Mouse (Mus musculus) midbrain, postnatal 0 days (tissue): ENCODE measurements around the gene Tmtc4. TPM values are rescaled to one million over a fixed set of nuclear protein-coding genes. Genes with fewer than 3 reads are reported as not detected.

Source experiments
- ATAC-seq: fragments of 200-750 bp; cut with Nextera tagmentation; 2 replicates; pipeline ENCODE4 v1.8.0; 2017; ENCODE audit warnings: moderate number of reproducible peaks, mild to moderate bottlenecking, moderate TSS enrichment, moderate library complexity; ENCODE audit not compliant: low FRiP score
- DNase-seq: peaks from one replicate; pipeline ENCODE4 v3.0.0-alpha.2; 2015; ENCODE audit warnings: low spot score
- H3K27ac ChIP-seq: fragments of 300-500 bp; sonication (generic); 2 replicates; pipeline ENCODE4 v1.5.1; 2014; ENCODE audit warnings: low read depth, mild to moderate bottlenecking, low read length, mixed read lengths
- H3K27me3 ChIP-seq: fragments of 300-500 bp; sonication (generic); 2 replicates; pipeline ENCODE4 v1.6.1; 2014; ENCODE audit warnings: low read length, control low read depth, mixed read lengths; ENCODE audit not compliant: insufficient read depth
- H3K36me3 ChIP-seq: fragments of 300-500 bp; sonication (generic); 2 replicates; pipeline ENCODE4 v1.6.1; 2014; ENCODE audit warnings: low read length, control low read depth, mixed read lengths; ENCODE audit not compliant: insufficient read depth
- H3K4me1 ChIP-seq: fragments of 300-500 bp; sonication (generic); 2 replicates; pipeline ENCODE4 v1.6.1; 2014; ENCODE audit warnings: mild to moderate bottlenecking, control low read depth, antibody characterized with exemption, low read length, mixed read lengths; ENCODE audit not compliant: insufficient read depth
- H3K4me2 ChIP-seq: fragments of 300-500 bp; sonication (generic); 2 replicates; pipeline ENCODE4 v1.6.1; 2014; ENCODE audit warnings: low read depth, mild to moderate bottlenecking, low read length, mixed read lengths; ENCODE audit not compliant: poor library complexity, severe bottlenecking
- H3K4me3 ChIP-seq: fragments of 300-500 bp; sonication (generic); 2 replicates; pipeline ENCODE4 v1.5.1; 2014; ENCODE audit warnings: low read depth, mild to moderate bottlenecking, low read length, moderate library complexity
- H3K9ac ChIP-seq: fragments of 300-500 bp; sonication (generic); replicated peaks from 2 replicates; pipeline ENCODE4 v1.6.1; 2014; ENCODE audit warnings: mild to moderate bottlenecking, low read length, moderate library complexity, mixed read lengths; ENCODE audit not compliant: poor library complexity, severe bottlenecking
- H3K9me3 ChIP-seq: fragments of 300-500 bp; sonication (generic); 2 replicates; pipeline ENCODE4 v1.6.1; 2016; ENCODE audit warnings: low read length, control low read depth
- CTCF ChIP-seq: IDR thresholded peaks from 2 replicates; pipeline ENCODE4 v1.5.1; 2016; ENCODE audit warnings: antibody characterized with exemption, mild to moderate bottlenecking
- WGBS: fragments of 180-500 bp; shearing (Covaris S2); extraction: QIAGEN DNeasy Blood & Tissue Kit; methylation state at CpG from one replicate; pipeline ENCODE4 v1.1.7; 2014; 5-methylcytosine and 5-hydroxymethylcytosine counted together
- polyA plus RNA-seq: library from polyadenylated mRNA; unstranded; fragments of >200 nt; fragmentation: Nextera tagmentation; extraction: Ambion mirVana; gene quantifications from 2 replicates; pipeline ENCODE4 v1.2.1, GENCODE M21; 2015
- total RNA-seq: library from RNA; depleted of rRNA; stranded (reverse); fragments of >200 nt; gene quantifications from 2 replicates; pipeline ENCODE4 v1.2.3, GENCODE M21; 2014; rRNA removed

Tmtc4 gene
- total RNA-seq = 62.1 and 79.5 TPM in 2 replicates
- 32.2 and 32.9 TPM in 2 replicates for polyA plus RNA-seq

DNA sequence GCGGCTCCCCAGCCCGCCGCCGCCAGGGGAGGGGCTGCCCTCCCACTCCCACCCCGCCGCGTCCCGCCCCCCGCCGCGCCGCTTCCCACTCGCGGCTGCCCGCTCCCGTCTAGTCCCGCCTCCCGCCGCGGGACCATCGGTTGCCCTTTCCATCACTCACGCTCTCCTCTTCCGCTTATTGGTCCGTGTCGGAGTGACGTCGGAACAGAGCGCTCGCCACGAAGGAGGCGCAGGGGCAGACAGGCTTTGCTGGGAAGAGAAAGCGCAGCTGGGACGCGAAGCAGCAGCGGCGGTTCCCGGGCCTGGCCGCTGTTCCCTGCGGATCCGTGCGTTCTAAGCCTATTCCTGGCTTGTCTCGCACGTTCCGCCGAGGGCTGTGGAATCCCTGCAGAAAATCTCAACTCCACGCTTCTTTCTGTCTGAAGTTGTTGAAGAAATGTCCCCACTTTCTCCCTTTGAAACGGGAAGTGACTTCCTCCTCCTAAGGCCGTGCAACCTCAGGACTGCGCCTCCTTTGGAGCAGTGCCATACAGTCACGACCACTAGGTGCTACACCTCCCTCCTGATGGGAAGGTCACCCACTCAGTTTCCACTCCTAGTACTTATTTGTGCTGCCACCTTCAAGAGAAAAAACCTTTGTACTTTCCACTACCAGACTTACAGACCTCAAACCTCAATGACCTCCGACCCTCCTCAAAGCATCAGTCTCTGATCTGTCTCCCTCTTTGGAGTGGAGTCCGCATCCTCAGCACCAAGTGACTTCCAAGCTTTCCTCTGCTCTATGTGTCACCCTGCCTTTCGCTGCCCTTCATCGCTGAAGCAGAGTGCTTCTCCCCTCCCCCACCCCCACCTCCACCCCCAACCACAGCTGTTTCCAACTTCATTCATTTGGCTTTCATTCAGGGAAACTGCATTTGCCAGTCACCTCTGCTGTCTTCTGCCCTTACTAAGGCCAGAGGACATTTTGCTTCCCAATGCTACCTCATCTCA lies at the start of gene Tmtc4:
Gene Tmtc4, minus strand, starts transcription at position 810 of the 990 bp plus-strand sequence.
- no peaks in the 10 kb centered on the region for H3K9me3 ChIP-seq
- peak within 1 kb of the TSS; percentile 74 for H3K9ac ChIP-seq
- peak; percentile 98 for ATAC-seq
- peak; percentile 97 for DNase-seq
- 1% methylated on average over 48 of the region's 54 CpGs for WGBS
- peak; percentile 61 for TF ChIP-seq CTCF
- no peaks in the 10 kb centered on the region for H3K36me3 ChIP-seq
- H3K4me2 ChIP-seq = peak within 1 kb of the TSS; percentile 87
- H3K4me3 ChIP-seq = peak within 1 kb of the TSS; percentile 83
- no peaks in the 10 kb centered on the region; the same call in 1 of the 2 replicates for H3K27me3 ChIP-seq
- 0 out of 2 replicates have a peak, but pooled peaks cover 3% of the 10 kb centered on the region for H3K4me1 ChIP-seq
- peak within 1 kb of the TSS; percentile 86 for H3K27ac ChIP-seq

DNA sequence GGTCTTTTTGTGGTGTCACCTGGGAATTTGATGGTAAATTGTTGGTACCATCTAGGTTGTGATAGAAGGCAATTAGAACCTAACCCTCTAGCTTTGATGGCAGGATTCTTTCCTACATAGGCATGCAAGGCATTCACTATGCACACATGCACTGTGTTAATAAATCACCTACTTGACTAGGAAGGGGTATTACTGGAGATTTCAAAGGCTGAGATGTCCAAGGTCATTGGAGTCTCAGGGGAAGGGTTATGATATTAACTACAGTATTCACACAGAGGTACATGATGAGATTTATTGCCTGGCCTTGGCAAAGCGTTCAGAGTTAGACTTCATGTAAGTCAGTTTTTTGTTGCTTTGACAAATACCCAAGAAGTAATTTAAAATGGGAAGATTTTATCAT lies 48.6 kb upstream of the Tmtc4 start:
- Histone ChIP-seq H3K36me3 (no peaks in the 10 kb centered on the region), H3K9me3 (no peaks in the 10 kb centered on the region), H3K4me2 (no peak overlapping the region), H3K27me3 (no peaks in the 10 kb centered on the region), H3K27ac (no peak overlapping the region), H3K4me1 (no peaks in the 10 kb centered on the region), H3K9ac (no peak overlapping the region), H3K4me3 (no peak overlapping the region)
- 92% methylated on average over 1 of the region's 1 CpGs for WGBS
- ATAC-seq = no peak
- no peak for TF ChIP-seq CTCF
- DNase-seq = no peak

DNA sequence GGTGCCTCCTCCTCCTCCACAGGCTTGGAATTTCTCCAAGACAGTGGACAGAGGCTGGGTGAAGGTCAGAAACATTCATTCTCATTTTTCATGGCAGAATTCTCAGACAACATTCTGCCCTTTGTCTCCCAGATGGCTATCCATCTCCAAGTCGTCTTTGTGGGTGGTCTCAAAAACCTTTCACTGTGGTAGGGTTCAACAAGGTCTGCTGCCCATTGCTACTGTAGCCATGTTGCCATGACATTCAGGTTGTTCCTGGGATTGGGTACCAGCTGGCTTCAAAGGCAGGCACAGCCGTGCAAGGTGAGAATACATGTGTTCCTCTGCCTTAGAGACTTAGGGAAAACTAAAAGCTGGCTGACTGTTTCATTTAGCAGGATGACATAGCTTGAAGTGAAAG lies 44.0 kb upstream of the Tmtc4 start:
- Histone ChIP-seq H3K9ac (no peak overlapping the region), H3K27ac (no peak overlapping the region), H3K4me1 (no peaks in the 10 kb centered on the region), H3K9me3 (no peaks in the 10 kb centered on the region), H3K27me3 (no peaks in the 10 kb centered on the region), H3K4me2 (no peak overlapping the region), H3K36me3 (no peaks in the 10 kb centered on the region), H3K4me3 (no peak overlapping the region)
- WGBS = 58% methylated on average over 2 of the region's 2 CpGs
- DNase-seq (peak; percentile 8), ATAC-seq (no peak)
- TF ChIP-seq CTCF = no peak

DNA sequence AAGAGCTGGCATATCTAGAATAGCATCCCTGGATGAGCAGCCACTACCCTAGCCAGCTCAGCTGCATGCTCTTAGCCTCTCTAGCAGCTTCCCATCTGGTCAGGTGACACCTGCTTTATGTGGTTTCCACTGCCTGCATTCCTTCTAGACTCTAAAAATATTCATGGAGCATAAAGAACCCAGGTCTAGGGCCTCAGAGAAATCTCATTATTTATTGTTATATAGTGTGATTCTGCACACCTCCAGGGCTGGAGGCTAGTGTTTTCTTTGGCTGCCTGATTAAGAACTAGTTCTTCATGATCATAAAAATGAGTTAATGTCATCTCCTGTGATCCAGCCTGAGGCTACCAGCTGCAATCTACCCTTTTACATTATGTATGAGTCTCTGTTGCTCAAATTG lies 39.1 kb upstream of the Tmtc4 start:
- no peak for ATAC-seq
- no peak overlapping the region for H3K4me3 ChIP-seq
- TF ChIP-seq CTCF = no peak
- no peak overlapping the region for H3K4me2 ChIP-seq
- no peaks in the 10 kb centered on the region for H3K36me3 ChIP-seq
- H3K27ac ChIP-seq = no peak overlapping the region
- H3K9ac ChIP-seq = no peak overlapping the region
- H3K9me3 ChIP-seq = no peaks in the 10 kb centered on the region
- H3K27me3 ChIP-seq = no peaks in the 10 kb centered on the region
- no peaks in the 10 kb centered on the region for H3K4me1 ChIP-seq
- DNase-seq = no peak

DNA sequence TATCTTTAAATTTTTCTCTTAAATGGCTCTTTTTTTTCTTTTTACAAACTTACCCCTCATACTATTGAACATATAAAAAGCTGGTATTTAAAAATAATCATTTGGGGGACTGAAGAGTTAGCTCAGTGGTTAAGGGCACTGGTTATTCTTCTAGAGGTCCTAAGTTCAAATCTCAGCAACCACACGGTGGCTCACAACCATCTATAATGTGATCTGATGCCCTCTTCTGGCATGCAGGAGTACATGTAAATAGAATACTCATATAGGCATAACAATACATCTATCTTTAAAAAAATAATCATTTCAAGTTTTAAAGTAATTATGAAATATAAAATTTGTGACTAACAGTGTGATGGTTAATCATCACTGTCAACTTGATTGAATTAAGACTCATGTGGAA lies 32.5 kb upstream of the Tmtc4 start:
- Histone ChIP-seq H3K27me3 (no peaks in the 10 kb centered on the region), H3K9ac (no peak overlapping the region), H3K27ac (no peak overlapping the region), H3K9me3 (no peaks in the 10 kb centered on the region), H3K36me3 (no peaks in the 10 kb centered on the region), H3K4me3 (no peak overlapping the region), H3K4me1 (no peaks in the 10 kb centered on the region), H3K4me2 (no peak overlapping the region)
- no peak for TF ChIP-seq CTCF
- WGBS = 90% methylated on average over 1 of the region's 1 CpGs
- DNase-seq (no peak), ATAC-seq (no peak)

DNA sequence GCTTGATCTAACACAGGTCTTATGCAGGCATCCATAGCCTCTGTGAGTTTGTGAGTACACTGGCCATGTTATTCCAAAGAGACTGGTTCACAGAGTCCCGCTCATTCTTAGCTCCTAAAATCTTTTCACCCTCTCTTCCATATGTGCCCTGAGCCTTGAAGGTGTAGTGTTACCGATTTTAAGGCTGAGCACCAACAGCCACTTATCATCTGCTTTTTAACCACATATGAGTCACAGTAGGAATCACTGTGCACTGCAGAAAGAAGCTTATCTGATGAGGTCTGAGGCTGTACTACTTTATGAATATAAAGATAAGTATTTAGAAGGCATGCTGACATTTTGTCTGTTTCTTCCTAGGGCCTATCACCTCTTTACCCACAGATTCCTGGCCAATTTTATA lies 31.9 kb upstream of the Tmtc4 start:
- 95% methylated on average over 2 of the region's 2 CpGs for WGBS
- H3K9me3 ChIP-seq = no peaks in the 10 kb centered on the region
- H3K4me3 ChIP-seq = no peak overlapping the region
- H3K4me2 ChIP-seq = no peak overlapping the region
- ATAC-seq = no peak
- H3K27ac ChIP-seq = no peak overlapping the region
- no peak for DNase-seq
- H3K27me3 ChIP-seq = no peaks in the 10 kb centered on the region
- no peak overlapping the region for H3K9ac ChIP-seq
- H3K4me1 ChIP-seq = no peaks in the 10 kb centered on the region
- TF ChIP-seq CTCF = no peak
- H3K36me3 ChIP-seq = no peaks in the 10 kb centered on the region
